Mouse (Mus musculus) frontal cortex, postnatal 36 days (tissue): ENCODE results near the gene Jpt1.
A peak's percentile ranks its signal among the peaks of the same experiment; 100 is the strongest.
"Not testable (repeated sequence)": the region's sequence is repeated elsewhere in the genome, so short reads cannot be mapped to it uniquely, and the experiment has no call there.

Experiments
- DNase-seq, 2 experiments: peaks; one replicate each; pipeline ENCODE4 v3.0.0; 2022; ENCODE audit warnings: low spot score in 2 of 2

The Jpt1 gene

DNA sequence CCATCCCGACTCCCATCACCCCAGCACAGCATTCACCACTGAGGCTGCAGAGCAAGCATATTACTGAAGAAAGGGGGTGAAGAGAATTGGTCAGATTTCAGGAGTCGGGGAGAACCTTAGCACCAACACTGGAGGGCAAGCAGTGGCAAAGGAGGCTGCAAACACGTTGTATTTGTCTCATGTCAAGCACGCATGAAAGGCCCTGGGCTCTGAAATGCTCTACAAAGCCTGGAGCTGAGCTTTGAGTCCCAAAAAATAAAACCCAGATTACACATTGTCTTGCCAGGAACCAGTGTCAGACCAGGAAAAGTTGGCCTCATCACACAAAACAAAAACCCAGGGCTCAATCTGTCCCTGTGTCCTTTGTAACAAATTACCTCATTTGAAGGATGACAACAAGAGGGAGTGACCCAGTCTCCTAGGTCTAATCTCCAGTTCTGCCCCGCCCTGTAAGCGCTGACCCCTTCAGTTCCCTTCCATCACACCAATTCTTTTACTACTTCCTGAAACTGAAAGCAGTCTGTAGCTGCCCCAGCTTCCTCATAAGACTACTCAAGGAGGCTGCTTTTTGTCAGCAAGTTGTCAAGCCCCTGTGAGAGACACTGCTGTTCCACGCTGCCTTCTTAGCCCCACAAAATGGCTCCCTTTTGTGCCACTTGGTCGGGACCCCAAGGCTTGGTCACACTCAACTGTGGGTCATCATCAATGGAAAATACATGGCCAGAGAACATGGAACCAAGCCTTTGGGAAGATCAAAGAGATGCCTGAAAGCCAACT, 1.6 kb downstream of the Jpt1 start:
- DNase-seq, result no peak

GRCm38 (mm10) chr11:115512004-115512403, 2.2 kb downstream of the Jpt1 start:
- no peak for DNase-seq

DNA sequence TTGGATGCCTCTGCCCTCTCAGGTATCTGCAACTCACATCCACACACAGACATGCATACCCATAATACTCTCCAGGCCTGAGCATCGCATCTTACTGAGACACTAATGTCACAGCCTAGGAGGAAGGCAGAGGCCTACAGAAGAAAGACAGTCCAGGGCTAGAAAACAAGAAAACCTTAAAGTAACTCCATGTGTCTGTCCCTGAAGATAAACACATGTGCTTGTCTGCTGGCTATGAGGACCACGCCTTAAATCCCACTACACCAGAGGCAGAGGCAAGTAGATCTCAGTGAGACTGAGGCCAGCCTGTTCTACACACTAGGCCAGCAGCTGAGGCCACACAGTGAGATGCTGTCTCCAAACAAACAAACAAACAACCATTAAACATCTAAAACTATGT, 3.1 kb downstream of the Jpt1 start:
- no peak for DNase-seq

DNA sequence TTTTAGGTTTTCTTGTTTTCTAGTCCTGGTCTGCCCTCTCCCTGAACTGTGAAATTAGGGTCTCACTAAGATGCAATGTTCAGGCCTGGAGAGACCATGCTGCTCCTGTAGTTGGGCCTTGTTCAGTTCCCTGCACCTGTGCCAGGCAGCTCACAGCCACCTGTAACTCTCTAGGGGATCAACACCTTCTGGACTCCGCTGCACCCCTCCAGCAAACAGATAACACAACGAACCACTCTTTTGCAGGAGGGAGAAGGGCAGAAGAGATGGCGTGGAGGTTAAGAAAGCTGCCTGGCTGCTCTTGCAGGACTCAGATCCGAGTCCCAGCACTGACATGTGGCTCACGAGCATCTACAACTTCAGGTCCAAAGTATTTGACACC, 3.7 kb downstream of the Jpt1 start:
- DNase-seq, result no peak

- DNase-seq, result no peak
Measured at GRCm38 (mm10) chr11:115509773-115510506, 4.2 kb downstream of the Jpt1 start.

- DNase-seq, result no peak
Measured at GRCm38 (mm10) chr11:115508061-115508460, 6.1 kb downstream of the Jpt1 start.

DNA sequence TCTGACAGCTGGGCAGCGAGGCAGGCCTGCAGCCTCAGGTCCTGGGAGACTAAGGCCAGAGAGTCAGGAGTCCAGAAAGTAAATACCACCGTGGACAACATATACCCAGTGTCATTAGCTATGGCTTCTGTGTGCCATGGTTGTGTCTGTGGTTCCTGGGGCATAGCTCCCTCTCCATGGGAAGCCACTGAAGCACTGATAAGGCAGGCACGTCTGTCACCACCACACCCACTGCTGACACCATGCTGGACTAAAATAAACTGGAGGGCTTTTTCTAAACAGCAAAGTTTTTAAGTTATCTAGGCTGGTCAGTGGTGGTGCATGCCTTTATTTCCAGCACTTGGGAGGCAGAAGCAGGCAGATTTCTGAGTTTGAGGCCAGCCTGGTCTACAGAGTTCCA, 7.6 kb downstream of the Jpt1 start:
- no peak for DNase-seq

DNA sequence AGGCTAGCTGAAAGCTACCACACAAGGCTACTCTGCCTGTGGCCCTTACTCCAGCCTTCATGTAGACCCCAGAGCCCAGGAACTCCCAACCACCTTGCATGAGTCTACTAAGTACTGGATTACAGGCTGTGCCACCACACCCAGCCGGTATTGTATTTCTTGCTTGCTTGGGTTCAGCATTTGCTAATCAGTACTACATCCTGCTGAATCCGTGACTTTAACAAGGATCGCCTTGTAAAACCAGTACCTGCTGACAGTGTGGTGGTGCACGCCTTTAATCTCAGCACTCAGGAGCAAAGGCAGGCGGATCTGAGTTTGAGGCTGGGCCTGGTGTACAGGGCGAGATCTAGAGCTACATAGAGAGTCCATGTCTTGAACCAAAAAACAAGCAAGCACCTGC, 11.6 kb downstream of the Jpt1 start:
- DNase-seq, result no peak

GRCm38 (mm10) chr11:115496559-115496958, 17.6 kb downstream of the Jpt1 start:
- not testable (repeated sequence) for DNase-seq

DNA sequence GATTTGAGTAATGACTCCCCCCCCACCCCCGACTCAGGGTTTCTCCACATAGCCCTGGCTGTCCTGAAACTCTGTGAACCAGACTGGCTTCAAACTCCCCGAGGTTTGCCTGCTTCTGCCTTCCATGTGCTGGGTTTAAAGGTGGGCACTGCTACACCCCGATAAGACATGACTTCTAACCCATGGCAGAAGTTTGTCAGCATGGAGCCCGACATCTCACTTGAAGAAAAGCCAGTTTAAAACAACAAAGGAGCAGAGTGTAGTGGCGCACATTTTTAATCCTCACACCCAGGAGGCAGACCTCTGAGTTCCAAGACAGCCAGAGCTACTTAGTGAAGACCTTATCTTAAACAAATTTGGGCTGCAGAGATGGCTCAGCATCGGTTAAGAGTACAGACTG, 21.8 kb downstream of the Jpt1 start:
- no peak for DNase-seq

DNA sequence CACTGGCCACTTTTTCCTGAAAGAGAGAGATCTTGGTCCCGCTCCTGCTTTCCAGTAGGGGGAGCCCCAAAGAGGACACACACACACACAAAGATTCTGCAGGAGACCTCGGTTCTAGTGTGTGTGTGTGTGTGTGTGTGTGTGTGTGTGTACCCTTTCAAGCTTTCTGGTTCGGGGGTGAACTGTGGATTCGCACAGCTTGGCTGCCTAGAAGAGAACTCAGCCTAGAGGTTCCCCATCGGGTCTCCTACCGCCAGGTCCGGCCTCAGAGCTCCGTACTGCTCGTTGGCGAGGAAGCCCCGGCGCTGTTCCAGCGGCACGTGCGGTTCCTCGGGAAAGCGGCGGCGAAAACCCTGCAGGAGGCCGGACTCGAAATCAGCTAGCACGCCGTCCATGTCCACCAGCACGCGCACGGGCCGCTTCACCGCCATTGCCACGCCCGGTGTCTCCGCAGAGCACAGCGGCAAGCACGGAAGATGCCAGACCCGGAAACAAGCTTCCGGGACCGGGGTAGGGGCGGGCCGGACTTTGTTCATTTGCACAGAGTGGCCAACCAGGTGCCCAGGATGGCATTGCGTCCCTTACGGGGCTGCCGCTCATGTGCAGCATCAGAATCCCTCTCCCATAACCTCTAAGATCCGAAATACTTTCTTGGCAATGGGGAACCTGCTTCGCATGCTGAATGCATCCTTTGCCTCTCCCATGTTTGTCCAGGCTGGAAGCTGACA, 22.7 kb downstream of the Jpt1 start, which contains the start of gene Nt5c:
Nt5c (minus strand) TSS at position 507 of the 728 bp plus-strand sequence.
- peak; percentile 76 to 89 for DNase-seq

DNA sequence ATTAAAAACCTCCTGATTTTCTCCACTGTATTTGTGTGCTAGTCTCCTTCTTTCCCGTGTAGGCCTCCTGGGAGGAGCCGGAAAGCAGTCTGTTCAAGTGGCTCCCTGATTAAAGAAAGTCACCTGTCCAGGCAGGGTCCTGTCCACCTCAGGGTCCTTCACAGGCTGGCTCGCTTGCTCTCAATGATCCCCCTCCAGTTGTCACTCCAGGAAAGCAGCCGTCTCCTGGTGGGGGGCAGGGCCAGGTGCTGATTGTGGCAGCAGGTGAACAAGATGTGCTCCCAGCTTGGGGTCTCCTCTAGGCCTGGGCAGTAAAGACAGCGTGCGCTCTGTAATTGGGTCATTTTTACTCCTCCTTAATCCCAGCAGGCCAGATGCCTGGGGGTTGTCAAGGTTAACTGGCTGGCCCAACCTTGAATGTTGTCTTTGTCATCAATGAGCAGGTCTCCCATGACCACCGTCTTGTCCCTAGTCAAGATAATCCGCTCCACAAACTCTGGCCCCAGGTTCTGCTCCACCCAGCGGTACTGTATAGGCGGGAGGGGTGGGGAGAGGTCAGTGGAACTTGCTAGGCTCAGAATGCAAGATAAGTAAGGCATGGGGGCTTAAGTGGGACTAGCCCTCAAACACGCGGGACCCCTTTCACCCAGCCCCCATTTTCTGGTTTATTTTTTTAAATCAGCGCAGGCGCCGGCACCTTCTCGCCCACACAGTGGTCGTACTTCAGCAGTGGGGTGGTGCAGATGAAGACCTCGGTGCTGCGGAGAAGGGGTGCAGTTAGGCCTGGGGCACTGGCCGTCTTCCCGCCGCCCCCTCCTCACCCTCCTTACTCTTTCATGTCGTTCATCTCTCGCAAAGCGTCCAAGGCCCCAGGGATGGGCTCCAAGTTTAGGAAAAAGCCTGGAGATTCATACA, 23.5 kb downstream of the Jpt1 start:
- DNase-seq, result no peak

- no peak for DNase-seq
Measured at GRCm38 (mm10) chr11:115488551-115489104, 25.6 kb downstream of the Jpt1 start.

DNA sequence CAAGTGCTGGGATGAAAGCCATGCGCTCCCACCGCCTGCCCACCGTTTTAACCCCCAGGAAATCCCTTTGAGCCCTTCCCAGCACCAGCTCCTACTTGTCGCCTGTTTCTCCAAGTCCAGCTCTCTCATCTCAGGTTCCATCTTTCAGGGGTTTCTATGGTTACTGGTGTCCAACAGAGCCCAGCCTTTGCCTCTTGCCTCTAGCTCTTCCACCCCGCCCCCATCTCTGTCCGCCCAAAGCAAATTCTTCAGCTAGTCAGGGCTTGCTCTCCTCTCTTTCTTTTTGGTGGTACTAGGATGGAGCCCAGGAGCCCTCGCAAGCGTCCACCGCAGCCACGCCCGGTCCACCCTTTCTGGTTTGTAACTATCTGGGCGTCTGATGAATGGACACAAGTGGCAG, 29.0 kb downstream of the Jpt1 start:
- DNase-seq, result no peak

GRCm38 (mm10) chr11:115483726-115484125, 30.5 kb downstream of the Jpt1 start:
- DNase-seq, result peak; percentile 85 to 88

GRCm38 (mm10) chr11:115483278-115483677, 30.9 kb downstream of the Jpt1 start:
- DNase-seq, result no peak

GRCm38 (mm10) chr11:115481553-115482259, 32.5 kb downstream of the Jpt1 start:
- DNase-seq, result peak; percentile 64 to 88

- no peak for DNase-seq
Measured at GRCm38 (mm10) chr11:115478296-115478938, 35.8 kb downstream of the Jpt1 start.

GRCm38 (mm10) chr11:115477388-115477787, 36.8 kb downstream of the Jpt1 start:
- not testable (repeated sequence) for DNase-seq

GRCm38 (mm10) chr11:115476630-115477029, 37.6 kb downstream of the Jpt1 start:
- not testable (repeated sequence) for DNase-seq
